Mouse (Mus musculus): ENCODE measurements around the gene Cc2d2b. TPM values are rescaled to one million over a fixed set of nuclear protein-coding genes. Genes with fewer than 3 reads are reported as not detected.

Gene Cc2d2b
- 1 to 10 TPM in 1 of 2 experiments, under 1 TPM in 1; 0.39 to 1.3 TPM for total RNA-seq (2021)

GRCm38 (mm10) chr19:40748559-40748958 lies at the start of gene Cc2d2b:
Gene Cc2d2b, plus strand, starts transcription at chr19:40748753.
- intact Hi-C loops (cut with DNase I), result no loop called here
- no peak for DNase-seq (ENCODE audit: low spot score in 2 of 2)

GRCm38 (mm10) chr19:40699816-40700215 lies 48.7 kb upstream of the Cc2d2b start:
- no peak for DNase-seq (ENCODE audit: low spot score in 2 of 2)
- intact Hi-C loops (cut with DNase I), result loop anchor here (1.0 kb wide), 1 partner anchor 67 kb away; no protein-coding TSS in a partner anchor

GRCm38 (mm10) chr19:40702406-40702805 lies 46.1 kb upstream of the Cc2d2b start:
- intact Hi-C loops (cut with DNase I), result loop anchor here (2.0 kb wide), 1 partner anchor 72 kb away; no protein-coding TSS in a partner anchor
- peak; percentile 76 to 77 for DNase-seq (ENCODE audit: low spot score in 2 of 2)

GRCm38 (mm10) chr19:40712889-40713628 lies 35.5 kb upstream of the Cc2d2b start:
- DNase-seq (ENCODE audit: low spot score in 2 of 2), result peak in 1 of 2 experiments; percentile 35
- intact Hi-C loops (cut with DNase I), result no loop called here

GRCm38 (mm10) chr19:40714700-40715099 lies 33.9 kb upstream of the Cc2d2b start:
- intact Hi-C loops (cut with DNase I), result no loop called here
- no peak for DNase-seq (ENCODE audit: low spot score in 2 of 2)

- intact Hi-C loops (cut with DNase I), result no loop called here
- DNase-seq (ENCODE audit: low spot score in 2 of 2), result no peak
Observed at GRCm38 (mm10) chr19:40716981-40717380, 31.6 kb upstream of the Cc2d2b start.

- intact Hi-C loops (cut with DNase I), result no loop called here
- DNase-seq (ENCODE audit: low spot score in 2 of 2), result peak in 1 of 2 experiments; percentile 27
Observed at GRCm38 (mm10) chr19:40719439-40720105, 29.0 kb upstream of the Cc2d2b start.

- intact Hi-C loops (cut with DNase I), result no loop called here
- no peak for DNase-seq (ENCODE audit: low spot score in 2 of 2)
Observed at GRCm38 (mm10) chr19:40720381-40720780, 28.2 kb upstream of the Cc2d2b start.

GRCm38 (mm10) chr19:40722137-40723038 lies 26.2 kb upstream of the Cc2d2b start:
- intact Hi-C loops (cut with DNase I), result loop anchor here (1.0 kb wide), 1 partner anchor 110 kb away; the partner anchor contains the start of genes Entpd1 and Tctn3
- DNase-seq (ENCODE audit: low spot score in 2 of 2), result peak; percentile 22 to 54

- DNase-seq (ENCODE audit: low spot score in 2 of 2), result no peak
- intact Hi-C loops (cut with DNase I), result no loop called here
Observed at GRCm38 (mm10) chr19:40723516-40723915, 25.0 kb upstream of the Cc2d2b start.

- DNase-seq (ENCODE audit: low spot score in 2 of 2), result no peak
Observed at GRCm38 (mm10) chr19:40726148-40726547, 22.4 kb upstream of the Cc2d2b start.

GRCm38 (mm10) chr19:40726614-40727013 lies 21.9 kb upstream of the Cc2d2b start:
- DNase-seq (ENCODE audit: low spot score in 2 of 2), result no peak
- intact Hi-C loops (cut with DNase I), result no loop called here

More at GRCm38 (mm10) chr19:40726148-40726547, 22.4 kb upstream of the Cc2d2b start:
- intact Hi-C loops (cut with DNase I), result no loop called here

- intact Hi-C loops (cut with DNase I), result no loop called here
- DNase-seq (ENCODE audit: low spot score in 2 of 2), result no peak
Observed at GRCm38 (mm10) chr19:40728213-40728612, 20.3 kb upstream of the Cc2d2b start.

GRCm38 (mm10) chr19:40728732-40729420 lies 19.7 kb upstream of the Cc2d2b start:
- DNase-seq (ENCODE audit: low spot score in 2 of 2), result no peak
- intact Hi-C loops (cut with DNase I), result no loop called here

GRCm38 (mm10) chr19:40733409-40733808 lies 15.1 kb upstream of the Cc2d2b start:
- DNase-seq (ENCODE audit: low spot score in 2 of 2), result peak in 1 of 2 experiments; percentile 23

GRCm38 (mm10) chr19:40733849-40734248 lies 14.7 kb upstream of the Cc2d2b start:
- intact Hi-C loops (cut with DNase I), result no loop called here
- DNase-seq (ENCODE audit: low spot score in 2 of 2), result no peak

More at GRCm38 (mm10) chr19:40733409-40733808, 15.1 kb upstream of the Cc2d2b start:
- intact Hi-C loops (cut with DNase I), result no loop called here

GRCm38 (mm10) chr19:40736680-40737512 lies 11.7 kb upstream of the Cc2d2b start:
- DNase-seq (ENCODE audit: low spot score in 2 of 2), result peak; percentile 70 to 76
- intact Hi-C loops (cut with DNase I), result no loop called here

GRCm38 (mm10) chr19:40737613-40738012 lies 10.9 kb upstream of the Cc2d2b start:
- intact Hi-C loops (cut with DNase I), result no loop called here
- no peak for DNase-seq (ENCODE audit: low spot score in 2 of 2)

Measured in left cerebral cortex, postnatal 36 days (tissue).